Mouse (Mus musculus) bone marrow macrophage, adult 2 months (primary cell): ENCODE data around the gene Plin3.

ENCODE experiments used
- CTCF ChIP-seq: IDR thresholded peaks from 2 replicates; pipeline ENCODE4 v1.5.1; 2012; ENCODE audit warnings: low read depth, mild to moderate bottlenecking, low read length, moderate library complexity
- POLR2A ChIP-seq: IDR thresholded peaks from 2 replicates; pipeline ENCODE4 v1.6.1; 2012; ENCODE audit warnings: mild to moderate bottlenecking, low read depth, low read length, borderline replicate concordance

DNA sequence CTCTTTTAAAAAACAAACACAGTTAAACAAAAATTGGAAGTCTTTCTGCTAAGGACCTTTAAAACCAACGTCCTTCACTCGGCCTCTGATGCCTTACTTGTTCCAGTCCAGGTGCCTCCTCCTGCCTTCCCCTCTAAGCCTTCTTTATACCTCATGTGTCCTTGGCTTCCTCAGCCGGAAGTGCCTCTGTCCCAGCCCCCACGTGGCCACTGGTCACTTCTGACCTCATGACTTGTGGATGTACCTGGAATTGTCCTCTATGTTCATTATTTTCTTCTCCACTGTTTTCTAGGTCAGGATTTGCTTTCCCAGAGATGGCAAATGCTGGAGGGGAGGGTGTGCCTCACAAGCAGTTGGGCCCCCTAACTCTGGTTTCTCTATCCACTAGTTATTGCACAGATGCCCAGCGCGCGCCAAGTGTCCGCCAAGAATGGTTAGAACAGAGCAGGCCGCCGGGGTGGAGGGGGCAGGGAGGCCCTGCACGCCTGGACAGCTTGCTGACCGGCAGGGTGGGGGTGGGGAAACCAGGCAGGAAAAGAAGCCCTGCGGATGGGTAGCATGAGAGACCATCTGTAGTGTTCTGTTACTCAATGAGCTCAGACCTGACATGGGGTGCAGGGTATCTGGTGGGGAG, 9.8 kb upstream of the Plin3 start:
- TF ChIP-seq POLR2A (no peak), CTCF (no peak)
